Mouse (Mus musculus): ENCODE data around the gene Ankrd9.

The Ankrd9 gene

DNA sequence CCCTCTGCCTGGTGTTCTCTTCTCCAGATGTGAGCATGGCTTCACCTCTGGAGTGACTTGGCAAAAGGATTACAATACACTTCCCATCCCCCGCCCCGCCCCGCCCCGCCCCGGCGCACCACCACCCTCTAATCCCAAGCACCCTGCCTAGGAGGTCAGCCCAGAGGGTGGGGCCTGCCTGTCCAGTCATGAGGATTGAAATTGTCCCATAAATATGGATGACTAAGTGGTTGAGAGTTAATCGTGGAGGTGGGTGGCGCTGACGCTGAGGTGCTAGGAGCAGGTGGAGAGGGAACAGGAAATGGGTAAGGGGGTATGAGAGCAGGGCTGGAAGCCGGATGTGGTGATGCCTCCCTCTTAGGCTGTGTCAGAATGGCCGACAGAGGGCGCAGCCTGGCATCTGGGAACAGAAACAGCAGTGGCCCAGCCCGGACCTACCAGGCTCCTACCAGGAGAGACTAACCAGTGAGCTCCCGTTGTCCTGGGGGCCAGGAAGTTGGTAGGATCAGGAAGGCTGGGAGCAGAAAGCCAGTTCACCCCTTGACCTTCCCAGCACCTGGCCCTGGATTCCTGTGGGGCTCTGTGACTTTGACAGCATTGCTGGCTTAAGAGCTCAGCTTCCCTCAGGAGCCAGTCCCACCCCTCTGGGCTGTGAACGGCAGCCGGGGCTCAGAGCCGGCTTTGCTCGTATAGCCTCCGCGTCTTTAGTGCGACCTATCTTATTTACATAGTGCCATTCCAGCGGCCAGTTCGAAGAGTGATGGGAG, 12.7 kb upstream of the Ankrd9 start:
- CTCF ChIA-PET = interaction anchor here (1.0 to 1.8 kb wide), 3 partner anchors 9 to 61 kb away, joined by 4 to 12 read pairs (median 8); no protein-coding TSS in a partner anchor

GRCm38 (mm10) chr12:110990500-110990899, 11.7 kb upstream of the Ankrd9 start:
- CTCF ChIA-PET = interaction anchor here (0.9 kb wide), 1 partner anchor 53 kb away, joined by 3 read pairs; no protein-coding TSS in a partner anchor

GRCm38 (mm10) chr12:110989409-110989808, 10.6 kb upstream of the Ankrd9 start:
- CTCF ChIA-PET = no interaction called here

- CTCF ChIA-PET = interaction anchor here (0.7 kb wide), 1 partner anchor 31 kb away, joined by 3 read pairs; no protein-coding TSS in a partner anchor
Observed at GRCm38 (mm10) chr12:110986536-110987425, 7.9 kb upstream of the Ankrd9 start.

DNA sequence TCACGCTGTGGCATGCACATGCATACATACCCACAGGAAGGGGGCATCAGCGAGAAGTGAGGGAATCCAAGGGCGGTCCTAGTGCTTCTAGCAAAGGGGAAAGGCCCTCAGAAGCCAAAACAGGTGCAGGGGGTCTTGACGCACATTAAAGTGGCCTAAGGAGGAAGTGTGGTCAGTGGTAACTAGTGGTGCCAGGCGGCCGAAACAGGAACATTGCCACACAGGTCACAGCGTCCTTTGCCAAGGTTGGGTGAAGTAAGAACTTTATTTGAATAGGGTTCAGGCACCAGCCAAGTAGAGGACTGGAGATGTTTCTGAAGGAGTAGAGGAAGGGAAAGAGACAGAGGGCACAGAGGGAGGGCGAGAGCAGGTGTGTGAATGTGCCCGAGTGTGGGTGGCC, 6.3 kb upstream of the Ankrd9 start:
- CTCF ChIA-PET = interaction anchor here (0.7 kb wide), 1 partner anchor 32 kb away, joined by 3 read pairs; no protein-coding TSS in a partner anchor

DNA sequence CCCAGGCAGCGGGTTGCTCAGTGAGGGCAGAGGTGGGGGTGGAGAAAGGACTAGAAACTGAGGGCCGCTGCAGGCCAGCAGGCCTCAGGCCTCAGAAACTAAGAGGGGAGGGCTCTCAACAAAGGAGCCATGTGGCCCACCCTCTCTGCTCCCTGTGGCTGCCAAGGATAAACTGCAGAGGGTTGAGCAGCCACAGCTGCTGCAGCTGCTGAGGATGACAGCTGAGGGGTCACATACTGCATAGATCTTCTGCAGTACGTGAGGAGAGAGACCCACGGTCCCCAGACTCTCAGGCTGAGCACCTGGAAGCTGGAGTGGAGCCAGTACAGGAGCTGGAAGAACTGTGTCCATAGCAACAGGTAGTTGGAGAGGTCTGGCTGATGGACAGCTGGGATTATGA, 5.8 kb upstream of the Ankrd9 start:
- CTCF ChIA-PET = interaction anchor here (0.5 kb wide), 1 partner anchor 61 kb away, joined by 4 read pairs; no protein-coding TSS in a partner anchor

GRCm38 (mm10) chr12:110983714-110984113, 4.9 kb upstream of the Ankrd9 start:
- CTCF ChIA-PET = interaction anchor here (0.6 to 2.6 kb wide), 2 partner anchors 8 to 43 kb away, joined by 7 to 8 read pairs; no protein-coding TSS in a partner anchor

- CTCF ChIA-PET = interaction anchor here (0.6 to 2.6 kb wide), 2 partner anchors 9 to 505 kb away, joined by 3 to 8 read pairs; no protein-coding TSS in a partner anchor
Observed at GRCm38 (mm10) chr12:110983083-110983482, 4.2 kb upstream of the Ankrd9 start.

DNA sequence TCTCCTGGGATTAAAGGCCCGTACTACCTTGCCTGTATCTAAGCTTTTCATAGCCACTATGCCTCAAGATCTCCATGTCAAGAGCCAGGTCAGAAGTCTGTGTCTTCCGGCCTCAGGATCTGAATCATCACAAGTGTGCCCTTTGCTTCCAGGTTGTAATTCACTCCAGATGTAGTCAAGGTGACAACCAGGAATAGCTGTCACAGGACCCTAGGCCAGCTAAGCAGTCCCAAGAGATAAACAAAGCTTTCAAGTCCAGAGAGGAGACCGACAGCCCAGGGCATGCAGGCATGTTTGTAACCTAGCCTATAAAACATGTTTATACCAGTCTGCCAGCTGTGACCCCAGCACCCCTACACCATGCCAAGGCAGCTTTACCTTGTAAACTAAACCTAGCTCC, 2.9 kb upstream of the Ankrd9 start:
- CTCF ChIA-PET = interaction anchor here (2.6 kb wide), 1 partner anchor 10 kb away, joined by 8 read pairs; no protein-coding TSS in a partner anchor

- CTCF ChIA-PET = interaction anchor here (0.9 kb wide), 1 partner anchor 34 kb away, joined by 4 read pairs; no protein-coding TSS in a partner anchor
Observed at GRCm38 (mm10) chr12:110979808-110980207, 968 bp upstream of the Ankrd9 start.

DNA sequence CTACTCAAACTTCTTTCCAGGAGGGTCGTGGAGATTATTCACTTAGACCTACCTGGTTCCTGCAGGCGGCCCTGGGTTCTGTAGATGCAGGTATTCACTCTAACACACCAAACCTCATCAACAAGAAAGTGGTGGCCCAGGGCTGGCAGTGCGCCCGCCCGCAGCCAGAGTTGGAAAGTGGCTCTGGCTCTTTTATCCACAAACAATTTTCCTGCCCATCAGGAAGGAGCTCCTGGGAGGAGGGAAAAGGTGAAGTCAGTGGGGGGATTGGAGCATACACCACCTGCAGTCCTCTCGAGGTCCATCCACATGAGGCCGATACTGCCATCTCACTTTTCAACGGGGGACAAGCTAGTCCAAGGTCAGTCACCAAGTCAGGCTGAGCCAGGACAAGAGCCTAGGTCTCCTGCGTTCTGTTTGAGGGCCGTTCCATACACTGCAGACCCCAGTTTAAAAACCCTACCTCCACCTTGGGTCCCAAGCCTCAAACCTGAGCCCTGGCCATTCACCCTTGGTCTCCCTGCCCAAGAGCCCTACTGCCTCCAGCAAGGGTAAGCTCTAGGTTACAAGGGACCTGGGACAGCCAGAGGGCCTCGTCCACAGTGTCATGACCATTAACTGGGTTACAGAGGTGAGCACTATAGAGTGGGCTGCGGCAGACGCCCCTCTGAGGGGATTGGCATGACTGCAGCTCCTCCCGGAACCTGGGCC, 789 bp downstream of the Ankrd9 start:
- CTCF ChIA-PET = interaction anchor here (0.6 to 1.1 kb wide), 2 partner anchors 18 to 67 kb away, joined by 4 to 5 read pairs; no protein-coding TSS in a partner anchor

DNA sequence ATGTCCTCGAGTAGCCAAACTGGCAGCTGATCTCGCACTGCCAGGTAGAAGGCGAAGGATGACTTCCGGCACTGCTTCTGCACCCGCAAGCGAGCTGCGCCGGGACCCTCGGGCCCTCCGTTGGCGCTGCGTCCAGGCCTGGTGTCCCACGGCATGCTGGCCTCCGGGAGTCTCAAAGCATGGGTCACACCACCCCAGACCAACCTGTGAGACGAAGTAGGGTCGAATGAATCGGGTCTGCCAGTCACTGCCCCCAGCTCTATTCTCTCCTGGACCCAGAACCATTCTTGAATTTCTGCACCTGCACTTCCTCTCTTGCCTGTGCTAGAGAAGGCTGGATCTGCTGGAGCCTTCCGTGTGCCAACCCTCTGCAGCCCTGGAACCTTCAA, 1.5 kb downstream of the Ankrd9 start:
- CTCF ChIA-PET = no interaction called here

DNA sequence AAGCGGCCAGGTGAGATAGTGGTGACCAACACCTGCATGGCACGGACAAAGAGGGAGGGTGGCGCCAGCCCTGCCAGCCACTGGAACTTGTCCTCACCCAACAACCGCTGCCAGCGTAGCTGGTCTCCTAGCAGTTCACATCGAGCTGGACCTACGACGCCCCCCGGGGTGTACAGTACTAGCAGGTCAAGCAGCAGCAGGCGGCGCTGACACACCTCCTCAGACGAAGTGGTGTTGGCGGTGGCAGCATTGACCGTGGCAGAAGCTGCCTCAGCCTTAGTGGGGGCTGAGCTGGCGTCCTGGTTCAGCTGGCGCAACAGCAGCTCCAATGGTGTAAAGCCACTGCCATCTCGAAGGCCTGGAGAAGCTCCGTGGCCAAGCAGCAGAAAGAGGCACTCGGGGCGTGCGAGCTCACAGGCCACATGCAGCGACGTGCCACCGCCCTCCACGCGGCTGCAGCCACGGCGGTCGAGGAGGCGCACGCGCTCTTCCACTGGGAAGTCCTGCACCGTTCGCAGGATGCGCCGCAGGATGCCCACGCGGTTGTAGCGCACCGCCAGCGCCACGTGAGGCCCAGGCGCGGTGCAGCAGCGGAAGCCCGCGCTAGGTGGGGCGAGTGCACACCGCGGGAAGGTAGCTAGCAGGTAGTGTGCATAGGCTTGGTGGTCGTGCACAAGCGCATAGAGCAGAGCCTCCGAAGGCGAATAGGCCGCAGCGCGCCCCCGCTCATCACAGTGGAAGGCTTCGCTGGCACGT, 2.1 kb downstream of the Ankrd9 start:
- CTCF ChIA-PET = no interaction called here

DNA sequence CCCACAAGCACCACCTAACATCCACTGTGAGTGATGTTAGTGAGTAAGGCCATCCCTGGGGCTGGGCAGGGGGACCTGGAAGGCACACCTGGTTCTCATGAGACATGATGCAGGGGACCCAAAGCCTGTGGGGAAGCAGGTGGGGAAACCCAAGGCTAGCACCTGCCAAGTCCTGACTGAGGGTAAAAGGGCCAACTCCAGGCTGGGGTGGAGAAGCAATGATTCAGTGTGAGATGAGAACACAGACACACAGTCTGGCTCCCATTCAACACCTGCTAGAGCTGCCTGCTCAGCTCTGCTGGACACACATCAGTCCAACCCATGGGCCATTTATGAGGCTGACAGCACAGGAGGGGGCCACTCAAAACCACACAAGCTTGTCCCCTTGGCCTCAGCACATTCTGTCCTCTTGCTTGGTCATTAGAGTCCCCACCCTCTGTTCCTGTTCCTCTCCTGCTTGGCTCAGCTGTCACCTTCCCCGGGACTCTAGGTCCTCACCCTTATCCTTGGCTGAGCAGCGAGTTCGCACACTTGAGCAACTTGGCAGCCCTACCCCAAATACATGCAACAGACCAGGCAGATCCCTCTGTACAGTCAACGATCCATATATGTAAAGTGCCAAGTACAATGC, 2.9 kb downstream of the Ankrd9 start:
- CTCF ChIA-PET = no interaction called here

DNA sequence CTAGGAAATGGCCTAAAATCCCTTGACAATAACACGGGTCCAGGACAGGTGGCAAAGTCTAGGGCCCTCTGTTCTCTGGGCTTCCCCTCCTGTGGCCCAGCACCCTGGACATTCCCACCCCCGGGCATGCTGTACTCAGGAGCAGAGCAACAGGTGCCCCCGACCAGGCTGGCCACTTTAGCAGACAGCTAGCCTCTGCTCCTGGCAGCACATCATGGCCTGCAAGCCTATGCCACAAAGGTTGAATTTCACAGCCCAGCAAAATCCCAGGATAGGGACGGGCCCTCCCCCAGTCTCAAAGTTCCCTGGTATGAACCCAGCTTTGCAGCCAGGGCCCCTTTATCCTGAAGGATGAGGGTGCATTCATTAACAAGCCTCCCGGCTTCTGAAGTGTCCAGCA, 3.5 kb downstream of the Ankrd9 start:
- CTCF ChIA-PET = no interaction called here

DNA sequence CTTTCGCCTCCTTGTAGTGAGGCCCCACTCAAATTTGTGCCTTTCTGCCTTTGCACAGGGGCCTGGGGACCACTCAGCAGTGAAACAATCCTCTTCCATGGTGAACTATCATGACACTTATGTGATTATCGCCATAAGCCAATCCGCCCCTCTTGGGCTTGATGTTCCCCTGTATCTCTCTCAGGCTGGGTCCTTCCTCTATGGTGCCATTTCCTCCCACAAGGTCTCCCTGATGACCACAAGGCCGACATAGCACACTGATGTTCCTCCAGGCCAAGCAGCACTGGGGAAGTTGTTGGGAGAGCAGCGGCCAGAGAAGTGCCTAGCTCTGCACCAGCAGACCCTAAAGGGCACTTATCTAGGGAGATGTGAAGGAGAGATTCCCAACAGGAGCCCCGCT, 4.1 kb downstream of the Ankrd9 start:
- CTCF ChIA-PET = no interaction called here

- CTCF ChIA-PET = no interaction called here
Observed at GRCm38 (mm10) chr12:110974295-110974694, 4.5 kb downstream of the Ankrd9 start.

GRCm38 (mm10) chr12:110973829-110974228, 5.0 kb downstream of the Ankrd9 start:
- CTCF ChIA-PET = no interaction called here

- CTCF ChIA-PET = no interaction called here
Observed at GRCm38 (mm10) chr12:110971972-110972371, 6.9 kb downstream of the Ankrd9 start.

DNA sequence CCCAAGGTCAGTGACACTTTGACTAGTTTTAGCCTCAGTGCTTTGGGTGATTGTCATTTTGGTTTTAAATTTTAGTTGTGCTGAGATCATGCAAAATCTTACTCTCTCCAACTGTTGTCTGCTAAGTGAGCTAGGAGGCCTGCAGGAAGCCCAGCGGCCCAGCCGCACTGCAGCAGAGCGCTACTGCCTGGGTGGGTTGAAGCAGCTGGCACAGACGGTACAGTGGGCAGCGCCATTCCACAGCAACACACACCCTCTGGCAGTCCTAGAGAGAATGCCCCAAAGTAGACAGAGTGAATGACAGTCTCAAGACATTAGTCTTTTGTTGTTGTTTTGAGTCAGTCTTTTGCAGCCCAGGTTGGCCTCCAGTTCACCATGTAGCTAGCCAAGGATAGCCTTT, 8.4 kb downstream of the Ankrd9 start:
- CTCF ChIA-PET = no interaction called here

Data from spleen, embryonic (tissue).